Mouse (Mus musculus) limb, embryonic 14.5 days (tissue): Measurements from ENCODE around the gene Ajuba. TPM values are rescaled to one million over a fixed set of nuclear protein-coding genes. Genes with fewer than 3 reads are reported as not detected.

ENCODE experiments used
- ATAC-seq: fragments of 200-750 bp; cut with Nextera tagmentation; 2 replicates; pipeline ENCODE4 v1.8.0; 2017; ENCODE audit warnings: low read depth, moderate number of reproducible peaks, moderate TSS enrichment; ENCODE audit not compliant: low FRiP score
- DNase-seq: peaks from one replicate; pipeline ENCODE4 v3.0.0-alpha.2; 2015; ENCODE audit warnings: low spot score
- H3K27ac ChIP-seq: fragments of 300-500 bp; sonication (generic); replicated peaks from 2 replicates; pipeline ENCODE4 v1.5.1; 2014; ENCODE audit warnings: low read depth, mild to moderate bottlenecking, low read length, moderate library complexity, mixed read lengths
- H3K27me3 ChIP-seq: fragments of 300-500 bp; sonication (generic); 2 replicates; pipeline ENCODE4 v1.6.1; 2014; ENCODE audit warnings: low read length, mixed read lengths; ENCODE audit not compliant: control insufficient read depth, insufficient read depth
- H3K36me3 ChIP-seq: fragments of 300-500 bp; sonication (generic); 2 replicates; pipeline ENCODE4 v1.6.1; 2014; ENCODE audit warnings: mild to moderate bottlenecking, low read length, moderate library complexity, mixed read lengths; ENCODE audit not compliant: control insufficient read depth, insufficient read depth
- H3K4me1 ChIP-seq: fragments of 300-500 bp; sonication (generic); 2 replicates; pipeline ENCODE4 v1.6.1; 2014; ENCODE audit warnings: antibody characterized with exemption, low read length, mixed read lengths; ENCODE audit not compliant: control insufficient read depth, insufficient read depth
- H3K4me2 ChIP-seq: fragments of 300-500 bp; sonication (generic); replicated peaks from 2 replicates; pipeline ENCODE4 v1.6.1; 2014; ENCODE audit warnings: low read depth, mild to moderate bottlenecking, low read length, moderate library complexity; ENCODE audit not compliant: severe bottlenecking
- H3K4me3 ChIP-seq: fragments of 300-500 bp; sonication (generic); replicated peaks from 2 replicates; pipeline ENCODE4 v1.5.1; 2014; ENCODE audit warnings: low read length
- H3K9ac ChIP-seq: fragments of 300-500 bp; sonication (generic); 2 replicates; pipeline ENCODE4 v1.6.1; 2014; ENCODE audit warnings: mild to moderate bottlenecking, low read depth, low read length, moderate library complexity; ENCODE audit not compliant: severe bottlenecking
- H3K9me3 ChIP-seq: fragments of 300-500 bp; sonication (generic); 2 replicates; pipeline ENCODE4 v1.6.1; 2016; ENCODE audit warnings: low read length; ENCODE audit not compliant: control insufficient read depth
- POLR2A ChIP-seq: fragments of 200-500 bp; IDR thresholded peaks from 2 replicates; pipeline ENCODE4 v1.8.0; 2012; ENCODE audit warnings: inconsistent platforms, mild to moderate bottlenecking, moderate library complexity, borderline replicate concordance; ENCODE audit not compliant: insufficient read depth, insufficient read length; ENCODE audit errors: extremely low read depth
- WGBS: fragments of 180-500 bp; shearing (Covaris S2); extraction: QIAGEN DNeasy Blood & Tissue Kit; methylation state at CpG from one replicate; pipeline ENCODE4 v1.1.7; 2014; 5-methylcytosine and 5-hydroxymethylcytosine counted together
- polyA plus RNA-seq, 2 experiments: library from polyadenylated mRNA; depleted of rRNA in 1 of 2; stranded (reverse) in 1 of 2; unstranded in 1 of 2; fragments of >200 nt; fragmentation: Nextera tagmentation in 1 of 2; extraction: Ambion mirVana in 1 of 2; gene quantifications; 2 replicates each; pipeline versions ENCODE4 v1.2.1 to v1.2.3; 2012 to 2014

Gene Ajuba
- polyA plus RNA-seq, 2 experiments = 18.1 to 61.4 TPM

DNA sequence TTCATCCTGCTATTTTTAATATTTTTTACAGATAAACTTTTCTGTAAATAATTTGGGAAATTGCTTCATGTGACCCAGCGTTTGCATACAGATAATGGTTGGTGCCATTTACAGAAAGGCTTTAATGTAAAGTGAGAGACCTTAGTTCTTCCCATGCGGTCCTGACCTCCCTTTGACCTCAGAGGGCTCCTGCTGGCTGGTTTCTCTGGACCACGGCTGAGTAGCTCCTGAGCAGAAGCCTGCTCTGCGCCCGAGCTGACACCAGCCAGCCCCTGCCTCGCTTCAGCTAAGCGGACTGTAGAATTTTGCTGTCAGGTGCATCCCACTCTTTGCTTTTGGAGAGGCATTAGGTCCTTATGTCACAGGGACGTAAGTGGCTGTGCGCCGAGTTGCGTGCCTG, 36.6 kb downstream of the Ajuba start:
- Histone ChIP-seq H3K36me3 (peaks cover 31% of the 10 kb centered on the region), H3K4me2 (no peak overlapping the region), H3K4me1 (no peaks in the 10 kb centered on the region), H3K4me3 (no peak overlapping the region), H3K9me3 (no peaks in the 10 kb centered on the region), H3K27me3 (no peaks in the 10 kb centered on the region), H3K27ac (no peak overlapping the region), H3K9ac (no peak overlapping the region)
- no peak for TF ChIP-seq POLR2A
- 67% methylated on average over 11 of the region's 11 CpGs for WGBS
- ATAC-seq = no peak
- no peak for DNase-seq

- TF ChIP-seq POLR2A = no peak
- Histone ChIP-seq H3K36me3 (peaks cover 12% of the 10 kb centered on the region), H3K4me2 (no peak overlapping the region), H3K27ac (no peak overlapping the region), H3K9me3 (no peaks in the 10 kb centered on the region), H3K4me1 (no peaks in the 10 kb centered on the region), H3K9ac (no peak overlapping the region), H3K27me3 (no peaks in the 10 kb centered on the region), H3K4me3 (no peak overlapping the region)
- ATAC-seq (no peak), DNase-seq (no peak)
- 96% methylated on average over 2 of the region's 2 CpGs for WGBS
These were observed 38.8 kb downstream of the Ajuba start for GRCm38 (mm10) chr14:54538580-54538979.

DNA sequence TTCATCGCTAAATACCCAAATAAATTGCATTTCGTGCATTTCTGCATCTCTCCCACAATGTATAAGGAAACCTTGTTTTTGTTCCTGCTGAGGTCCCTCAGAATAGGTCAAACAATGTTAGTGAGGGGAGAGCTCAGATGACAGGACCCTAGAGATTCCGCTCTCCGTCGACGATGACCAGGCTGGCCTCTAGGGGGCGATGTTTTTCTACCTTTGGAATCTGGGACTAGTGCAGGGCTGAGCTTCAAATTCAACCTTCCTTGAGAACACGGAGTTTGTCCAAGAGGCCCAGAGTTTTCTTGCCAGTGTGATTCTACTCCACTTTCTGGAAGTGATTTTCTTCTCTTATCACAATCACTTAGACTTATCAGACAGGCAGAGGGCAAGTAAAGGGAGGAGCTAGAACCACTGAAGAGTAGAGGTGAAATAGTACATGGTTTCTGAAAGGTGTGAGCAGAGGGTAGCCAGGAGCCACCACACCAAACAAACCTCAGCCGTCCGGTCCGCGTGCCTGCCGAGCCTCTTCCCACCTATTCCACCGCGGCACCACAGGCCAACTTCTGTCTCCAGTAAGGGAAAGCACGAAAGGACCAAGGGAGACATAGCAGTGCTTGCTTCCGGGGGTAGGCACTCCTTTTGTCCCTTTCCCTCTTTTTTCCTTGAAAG, 48.8 kb downstream of the Ajuba start:
- Histone ChIP-seq H3K9me3 (no peaks in the 10 kb centered on the region), H3K27ac (no peak overlapping the region), H3K4me3 (no peak overlapping the region), H3K36me3 (no peaks in the 10 kb centered on the region), H3K27me3 (no peaks in the 10 kb centered on the region), H3K9ac (no peak overlapping the region), H3K4me2 (no peak overlapping the region; the same call in 1 of the 2 replicates), H3K4me1 (peaks cover 13% of the 10 kb centered on the region)
- 12% methylated on average over 17 of the region's 17 CpGs for WGBS
- DNase-seq (peak; percentile 88), ATAC-seq (peak; percentile 86)
- no peak for TF ChIP-seq POLR2A

DNA sequence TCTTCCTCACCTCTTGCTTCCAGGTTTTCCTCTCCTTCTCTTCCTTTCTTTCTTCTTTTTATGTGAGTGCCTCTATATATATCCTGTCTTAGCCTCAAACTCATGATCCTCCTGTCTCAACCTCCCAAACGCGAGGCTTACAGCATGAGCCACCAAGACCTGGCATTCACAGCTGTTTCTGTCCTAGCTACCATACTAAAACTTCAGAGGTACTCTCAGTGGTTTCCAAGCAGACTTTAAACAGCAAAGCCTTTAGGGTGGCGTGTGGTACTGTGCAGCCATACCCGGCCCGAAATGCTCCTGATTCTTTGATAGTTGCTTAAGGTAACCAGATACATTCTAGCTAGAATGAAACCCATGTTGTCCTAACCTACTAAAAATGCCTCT, 49.4 kb downstream of the Ajuba start:
- 12% methylated on average over 5 of the region's 5 CpGs for WGBS
- ATAC-seq = peak; percentile 14; the same call in 1 of the 2 replicates
- no peak overlapping the region for H3K4me3 ChIP-seq
- H3K27ac ChIP-seq = peak overlapping the region; percentile 43; the same call in 1 of the 2 replicates
- TF ChIP-seq POLR2A = no peak
- H3K9ac ChIP-seq = no peak overlapping the region; the same call in 1 of the 2 replicates
- H3K9me3 ChIP-seq = no peaks in the 10 kb centered on the region
- no peaks in the 10 kb centered on the region for H3K27me3 ChIP-seq
- H3K4me1 ChIP-seq = peaks cover 13% of the 10 kb centered on the region
- no peaks in the 10 kb centered on the region for H3K36me3 ChIP-seq
- peak overlapping the region; percentile 71 for H3K4me2 ChIP-seq
- DNase-seq = no peak

GRCm38 (mm10) chr14:54527227-54528006, 49.9 kb downstream of the Ajuba start:
- WGBS = 0% methylated on average over 18 of the region's 18 CpGs
- TF ChIP-seq POLR2A = no peak
- peak overlapping the region; percentile 71 for H3K4me2 ChIP-seq

More at GRCm38 (mm10) chr14:54527227-54528006, 49.9 kb downstream of the Ajuba start:
- peak; percentile 40 for DNase-seq
- H3K9me3 ChIP-seq = no peaks in the 10 kb centered on the region
- H3K4me3 ChIP-seq = peak overlapping the region; percentile 35
- peak overlapping the region; percentile 60 for H3K9ac ChIP-seq
- H3K27ac ChIP-seq = no peak overlapping the region
- H3K4me1 ChIP-seq = peaks cover 13% of the 10 kb centered on the region
- no peaks in the 10 kb centered on the region for H3K36me3 ChIP-seq
- H3K27me3 ChIP-seq = no peaks in the 10 kb centered on the region
- ATAC-seq = peak; percentile 69
